Mouse (Mus musculus) G1E (cell line): ENCODE data around the gene Bak1.

ENCODE experiments used
- CTCF ChIP-seq: IDR thresholded peaks from 2 replicates; pipeline ENCODE4 v1.5.1; 2012; ENCODE audit warnings: low read depth, low read length, inconsistent platforms, mixed read lengths
- POLR2AphosphoS5 ChIP-seq: IDR thresholded peaks from 2 replicates; pipeline ENCODE4 v1.6.1; 2012; ENCODE audit warnings: low read depth, low read length, inconsistent platforms; ENCODE audit not compliant: insufficient replicate concordance

DNA sequence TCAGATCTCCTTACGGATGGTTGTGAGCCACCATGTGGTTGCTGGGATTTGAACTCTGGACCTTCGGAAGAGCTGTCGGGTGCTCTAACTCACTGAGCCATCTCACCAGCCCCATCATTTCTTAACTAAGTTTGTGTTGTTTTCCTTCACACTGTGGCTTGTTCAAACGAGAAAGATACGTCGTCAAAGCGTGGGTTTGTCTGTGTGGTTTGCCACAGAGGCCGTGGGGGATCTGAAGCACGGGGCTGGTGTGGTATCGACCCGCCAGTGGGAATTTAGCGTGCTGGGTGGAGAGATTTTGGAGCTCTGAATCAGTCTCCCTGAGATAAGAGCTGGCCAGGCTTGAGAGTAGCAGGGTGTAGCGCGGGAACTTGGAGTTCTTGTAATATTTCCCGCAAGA lies 30.5 kb downstream of the Bak1 start:
- TF ChIP-seq CTCF (no peak), POLR2AphosphoS5 (no peak)
